Mouse (Mus musculus): Measurements from ENCODE around the gene Rin1. TPM values are rescaled to one million over a fixed set of nuclear protein-coding genes. Genes with fewer than 3 reads are reported as not detected.

Gene Rin1
- polyA plus RNA-seq (2021; fragmentation: Nextera tagmentation) = 13.6 and 19.4 TPM in 2 replicates
- long read RNA-seq, experiment 1, full-length matches to known transcripts = 25 of 150 reads
- long read RNA-seq, experiment 1, partial matches to known transcripts = 51 of 150 reads
- long read RNA-seq, experiment 1, other reads (novel, unspliced or antisense) = 74 of 150 reads
- long read RNA-seq, experiment 2, full-length matches to known transcripts = 1 of 16 reads
- long read RNA-seq, experiment 2, partial matches to known transcripts = 12 of 16 reads
- long read RNA-seq, experiment 2, other reads (novel, unspliced or antisense) = 3 of 16 reads

DNA sequence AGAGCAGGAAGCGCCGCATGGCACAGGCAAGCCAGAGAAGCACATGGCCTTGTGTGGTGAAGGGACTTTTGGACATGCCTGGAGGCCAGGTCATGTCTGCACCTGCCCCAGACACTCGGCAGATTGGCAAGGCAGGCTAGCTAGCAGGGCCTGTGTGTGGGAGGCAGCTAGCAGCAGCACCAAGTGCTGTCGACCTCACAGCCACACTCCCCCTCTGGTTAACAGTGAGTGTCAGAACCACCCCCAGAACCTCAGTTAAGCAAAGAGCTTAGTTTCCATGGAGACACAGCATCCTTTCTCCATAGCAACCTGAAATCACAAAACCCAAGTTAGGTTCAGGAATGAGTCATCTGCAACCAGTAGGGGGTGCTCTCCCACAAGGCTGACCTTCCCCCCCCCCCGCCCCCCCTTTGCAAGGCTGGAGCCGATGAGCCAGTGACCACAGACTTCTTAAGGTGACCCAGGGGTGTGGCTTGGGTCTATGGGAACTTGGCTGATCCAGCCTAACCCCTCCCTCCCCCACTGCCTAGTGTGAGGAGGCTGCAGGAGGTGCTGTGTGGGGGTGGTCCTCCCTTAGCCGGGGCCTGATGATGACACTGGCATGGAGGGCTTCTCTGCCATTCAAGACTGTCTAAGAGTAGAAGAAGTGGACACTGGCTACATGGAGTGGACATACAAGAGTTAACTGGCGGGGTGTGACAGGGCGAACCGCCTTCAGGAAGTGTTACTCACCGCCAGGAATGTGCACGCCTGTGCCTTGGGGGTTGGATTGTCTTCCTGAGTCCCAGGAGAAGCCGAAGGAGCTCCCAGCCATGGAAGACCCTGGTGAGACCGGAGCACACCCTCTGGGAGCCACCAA is at the start of gene Rin1:
Gene Rin1 (plus strand): TSS at position 435 of the 859 bp plus-strand sequence.

DNA sequence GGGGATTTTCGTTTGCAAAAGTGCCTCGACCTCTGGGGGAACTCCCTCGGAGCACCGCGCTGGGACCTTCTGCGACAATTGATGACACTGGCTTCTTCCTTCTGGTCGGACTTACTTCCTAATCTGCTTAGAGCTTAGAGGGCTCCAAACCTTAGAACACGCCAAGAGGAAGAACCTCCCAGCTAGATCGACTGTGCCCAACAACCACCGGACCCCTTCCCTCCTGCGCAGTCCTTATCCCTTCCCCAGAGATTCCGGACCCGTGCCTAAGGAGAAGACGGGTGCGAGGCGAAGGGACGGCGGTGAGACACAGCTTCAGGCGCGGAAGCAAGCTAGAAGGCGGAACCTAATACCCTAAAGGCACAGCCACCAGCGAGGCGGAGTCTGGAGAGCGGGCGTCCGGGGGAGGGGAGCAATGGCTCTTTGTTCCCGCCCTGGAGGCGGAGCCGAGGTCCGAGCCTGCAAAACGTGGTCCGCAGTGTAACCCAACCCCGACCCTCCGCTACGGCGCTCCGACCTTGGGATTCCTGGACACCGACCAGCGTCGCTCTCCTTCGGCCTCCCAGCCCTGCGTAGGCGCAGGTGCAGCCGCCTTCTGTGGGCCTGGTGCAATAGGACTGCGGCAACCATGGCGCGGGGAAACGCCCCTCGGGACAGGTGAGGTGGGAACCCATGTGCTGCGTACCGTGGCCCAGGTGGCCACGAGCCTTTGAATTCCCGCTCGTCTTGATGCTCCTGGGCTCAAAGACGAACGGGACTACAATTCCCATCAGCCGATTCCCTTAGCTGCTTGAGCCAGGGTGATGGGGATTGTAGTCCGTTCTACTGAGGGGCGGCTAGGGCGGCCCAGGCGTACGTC is 26.4 kb upstream of the Rin1 start, which contains the start of gene Slc29a2:
Gene Slc29a2 (plus strand): TSS at position 240 of the 859 bp plus-strand sequence.

GRCm38 (mm10) chr19:5038709-5039156 is 11.5 kb upstream of the Rin1 start, which contains the start of the genes B4gat1 and AC124502.3:
TSS of gene B4gat1 (plus strand) at chr19:5038826.
TSS of gene AC124502.3 (plus strand) at chr19:5038891.

DNA sequence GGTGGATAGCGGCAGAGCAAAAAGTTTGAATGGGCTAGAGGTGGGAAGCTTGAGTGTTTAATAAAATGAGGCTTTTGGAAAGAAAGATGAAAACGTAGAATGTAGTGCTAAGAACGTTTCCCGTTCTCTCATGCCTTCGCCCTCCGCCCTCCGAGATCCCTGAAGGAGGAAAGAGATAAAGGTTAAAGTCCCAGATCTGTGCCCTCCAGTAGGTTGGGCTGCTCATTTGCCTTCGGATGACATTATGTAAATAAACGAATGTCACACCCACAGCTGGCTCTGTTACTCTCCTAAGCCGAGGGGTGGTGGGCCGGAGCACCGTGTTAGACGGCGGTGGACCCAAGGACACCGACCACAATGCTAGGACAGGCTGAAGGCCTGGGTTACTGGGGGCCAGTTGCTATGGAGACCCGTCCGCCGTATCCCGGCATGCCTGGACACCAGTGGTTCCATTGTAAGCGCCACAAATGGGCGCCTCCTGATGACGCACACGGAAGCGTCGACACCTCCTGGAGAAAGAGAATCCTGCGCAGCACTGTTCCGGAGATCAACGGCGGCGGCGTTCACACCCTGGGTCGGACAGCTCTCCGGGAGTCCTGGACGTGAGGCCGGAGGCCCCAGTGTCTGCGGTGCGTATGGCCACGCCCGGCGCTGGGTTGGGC is 9.3 kb upstream of the Rin1 start, which contains the start of gene Brms1:
Gene Brms1 (plus strand): TSS at position 493 of the 662 bp plus-strand sequence.

DNA sequence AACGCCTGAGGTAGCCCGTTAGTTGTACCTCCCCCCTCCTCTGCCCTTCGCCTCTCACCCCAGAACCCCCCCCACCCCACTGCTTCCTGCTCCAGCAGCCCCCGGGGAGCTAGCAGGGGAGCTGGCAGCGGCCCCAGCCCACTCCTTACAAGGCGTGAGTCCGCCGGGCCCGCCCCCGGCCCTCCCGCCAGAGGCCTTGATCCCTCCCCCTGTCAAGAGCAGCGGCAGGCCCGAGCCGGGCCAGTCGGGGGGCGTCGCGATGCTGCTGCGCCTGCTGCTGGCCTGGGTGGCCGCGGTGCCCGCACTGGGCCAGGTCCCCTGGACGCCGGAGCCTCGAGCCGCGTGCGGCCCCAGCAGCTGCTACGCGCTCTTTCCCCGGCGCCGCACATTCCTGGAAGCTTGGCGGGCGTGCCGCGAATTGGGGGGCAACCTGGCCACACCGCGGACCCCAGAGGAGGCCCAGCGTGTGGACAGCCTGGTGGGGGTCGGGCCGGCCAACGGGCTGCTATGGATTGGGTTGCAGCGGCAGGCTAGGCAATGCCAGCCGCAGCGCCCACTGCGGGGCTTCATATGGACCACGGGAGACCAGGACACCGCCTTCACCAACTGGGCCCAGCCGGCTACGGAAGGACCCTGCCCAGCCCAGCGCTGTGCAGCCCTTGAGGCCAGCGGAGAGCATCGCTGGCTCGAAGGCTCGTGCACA is 17.7 kb downstream of the Rin1 start, which contains the start of gene Cd248:
Gene Cd248 (plus strand): TSS at position 212 of the 703 bp plus-strand sequence.

DNA sequence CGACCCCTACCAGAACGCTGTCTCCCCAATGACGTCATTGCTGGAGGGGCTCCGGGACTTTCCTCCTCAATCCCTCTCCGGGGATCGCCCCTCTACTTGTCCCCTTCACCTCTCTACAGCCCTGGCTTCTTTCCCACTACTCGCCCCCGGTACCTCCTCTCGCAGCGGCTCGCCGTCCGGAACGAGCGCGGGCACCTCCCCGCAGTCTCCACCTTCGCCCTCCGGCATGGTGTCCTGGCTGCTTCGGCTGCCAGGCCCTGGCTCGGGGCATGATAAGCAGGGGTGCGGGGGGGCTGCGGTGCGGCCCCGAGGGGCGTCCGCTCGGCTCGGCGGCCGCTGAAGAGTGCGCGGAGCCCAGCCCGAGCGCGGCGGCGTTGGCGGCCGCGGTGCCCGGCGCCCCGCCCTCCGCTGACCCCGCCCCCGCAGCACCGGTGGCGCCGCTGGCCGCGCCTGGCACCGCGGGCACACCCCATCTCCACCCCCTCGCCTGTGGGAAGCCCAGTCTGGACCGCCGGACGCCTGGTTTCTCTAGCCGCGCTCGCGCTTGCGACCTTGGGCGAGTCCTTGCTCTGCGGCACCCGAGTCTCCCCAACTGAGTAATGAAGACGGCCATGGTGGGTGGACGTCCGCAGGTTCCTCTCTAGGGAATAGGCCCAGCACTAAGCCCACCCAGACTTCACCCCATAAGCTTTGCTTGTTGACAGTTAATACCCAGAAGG is 35.0 kb downstream of the Rin1 start, which contains the start of gene Tmem151a:
Gene Tmem151a (minus strand): TSS at position 387 of the 719 bp plus-strand sequence.

GRCm38 (mm10) chr19:5087884-5088728 is 37.8 kb downstream of the Rin1 start, which contains the start of gene Yif1a:
TSS of gene Yif1a (plus strand) at chr19:5088538.

GRCm38 (mm10) chr19:5098363-5099143 is 48.3 kb downstream of the Rin1 start, which contains the start of gene Cnih2:
TSS of gene Cnih2 (minus strand) at chr19:5098521.

Other genes starting within 250 kb of the Rin1 start
- gene Gm21992, start 238.9 kb upstream of the Rin1 start, polyA plus RNA-seq (2021; fragmentation: Nextera tagmentation) = 5.1 and 8.4 TPM in 2 replicates
- gene Rbm14, start 238.8 kb upstream of the Rin1 start, polyA plus RNA-seq (2021; fragmentation: Nextera tagmentation) = 7.6 and 11.1 TPM in 2 replicates
- 37.7 and 46.6 TPM in 2 replicates for gene Ccs, start 211.1 kb upstream of the Rin1 start, polyA plus RNA-seq (2021; fragmentation: Nextera tagmentation)
- gene Ccdc87, start 211.1 kb upstream of the Rin1 start, polyA plus RNA-seq (2021; fragmentation: Nextera tagmentation) = 1.5 and 1.8 TPM in 2 replicates
- gene Ctsf, start 195.4 kb upstream of the Rin1 start, polyA plus RNA-seq (2021; fragmentation: Nextera tagmentation) = 79.0 and 97.4 TPM in 2 replicates
- 0.28 and 1.0 TPM in 2 replicates for gene Actn3, start 172.6 kb upstream of the Rin1 start, polyA plus RNA-seq (2021; fragmentation: Nextera tagmentation)
- gene Zdhhc24, start 171.8 kb upstream of the Rin1 start, polyA plus RNA-seq (2021; fragmentation: Nextera tagmentation) = 10.3 and 15.3 TPM in 2 replicates
- 7.2 and 18.1 TPM in 2 replicates for gene Bbs1, start 143.9 kb upstream of the Rin1 start, polyA plus RNA-seq (2021; fragmentation: Nextera tagmentation)
- gene Dpp3, start 122.2 kb upstream of the Rin1 start, polyA plus RNA-seq (2021; fragmentation: Nextera tagmentation) = 20.7 and 24.6 TPM in 2 replicates
- gene Peli3, start 107.4 kb upstream of the Rin1 start, polyA plus RNA-seq (2021; fragmentation: Nextera tagmentation) = 8.9 and 11.4 TPM in 2 replicates
- 133 and 161 TPM in 2 replicates for gene Mrpl11, start 88.3 kb upstream of the Rin1 start, polyA plus RNA-seq (2021; fragmentation: Nextera tagmentation)
- 12.7 and 17.4 TPM in 2 replicates for gene Npas4, start 60.2 kb upstream of the Rin1 start, polyA plus RNA-seq (2021; fragmentation: Nextera tagmentation)
- 6.6 and 8.4 TPM in 2 replicates for gene Slc29a2, start 26.6 kb upstream of the Rin1 start, polyA plus RNA-seq (2021; fragmentation: Nextera tagmentation)
- gene B4gat1, start 11.7 kb upstream of the Rin1 start, polyA plus RNA-seq (2021; fragmentation: Nextera tagmentation) = 129 and 165 TPM in 2 replicates
- 1.7 and 2.9 TPM in 2 replicates for gene AC124502.3, start 11.6 kb upstream of the Rin1 start, polyA plus RNA-seq (2021; fragmentation: Nextera tagmentation)
- gene Brms1, start 9.1 kb upstream of the Rin1 start, polyA plus RNA-seq (2021; fragmentation: Nextera tagmentation) = 33.0 and 37.7 TPM in 2 replicates
- 2.3 and 4.5 TPM in 2 replicates for gene Cd248, start 17.6 kb downstream of the Rin1 start, polyA plus RNA-seq (2021; fragmentation: Nextera tagmentation)
- gene Tmem151a, start 35.0 kb downstream of the Rin1 start, polyA plus RNA-seq (2021; fragmentation: Nextera tagmentation) = 148 and 149 TPM in 2 replicates
- 36.4 and 56.7 TPM in 2 replicates for gene Yif1a, start 38.1 kb downstream of the Rin1 start, polyA plus RNA-seq (2021; fragmentation: Nextera tagmentation)
- 37.0 and 528 TPM in 2 replicates for gene Cnih2, start 48.0 kb downstream of the Rin1 start, polyA plus RNA-seq (2021; fragmentation: Nextera tagmentation)
- 140 and 175 TPM in 2 replicates for gene Rab1b, start 56.6 kb downstream of the Rin1 start, polyA plus RNA-seq (2021; fragmentation: Nextera tagmentation)
- 11.6 and 37.2 TPM in 2 replicates for gene Klc2, start 68.1 kb downstream of the Rin1 start, polyA plus RNA-seq (2021; fragmentation: Nextera tagmentation)
- 18.5 and 34.5 TPM in 2 replicates for gene Pacs1, start 222.6 kb downstream of the Rin1 start, polyA plus RNA-seq (2021; fragmentation: Nextera tagmentation)
- 203 and 220 TPM in 2 replicates for gene Sf3b2, start 245.0 kb downstream of the Rin1 start, polyA plus RNA-seq (2021; fragmentation: Nextera tagmentation)
- 30.0 and 34.7 TPM in 2 replicates for gene Gal3st3, start 247.8 kb downstream of the Rin1 start, polyA plus RNA-seq (2021; fragmentation: Nextera tagmentation)

Data from left cerebral cortex, adult 6 months (tissue).